Mouse (Mus musculus) liver, embryonic 15.5 days (tissue): Measurements from ENCODE around the gene Stk10. TPM values are rescaled to one million over a fixed set of nuclear protein-coding genes. Genes with fewer than 3 reads are reported as not detected.

ENCODE experiments used
- ATAC-seq: fragments of 200-750 bp; cut with Nextera tagmentation; 2 replicates; pipeline ENCODE4 v1.8.0; 2017; ENCODE audit warnings: moderate number of reproducible peaks, mild to moderate bottlenecking, moderate library complexity; ENCODE audit not compliant: insufficient read depth
- H3K27ac ChIP-seq: fragments of 300-500 bp; sonication (generic); replicated peaks from 2 replicates; pipeline ENCODE4 v1.5.1; 2015; ENCODE audit warnings: mild to moderate bottlenecking, inconsistent platforms
- H3K27me3 ChIP-seq: fragments of 300-500 bp; sonication (generic); 2 replicates; pipeline ENCODE4 v1.6.1; 2015; ENCODE audit warnings: mild to moderate bottlenecking, inconsistent platforms
- H3K36me3 ChIP-seq: fragments of 300-500 bp; sonication (generic); replicated peaks from 2 replicates; pipeline ENCODE4 v1.6.1; 2015; ENCODE audit warnings: moderate library complexity, mild to moderate bottlenecking, inconsistent platforms
- H3K4me1 ChIP-seq: fragments of 300-500 bp; sonication (generic); replicated peaks from 2 replicates; pipeline ENCODE4 v1.6.1; 2015; ENCODE audit warnings: inconsistent platforms
- H3K4me2 ChIP-seq: fragments of 300-500 bp; sonication (generic); 2 replicates; pipeline ENCODE4 v1.6.1; 2015; ENCODE audit warnings: moderate library complexity, mild to moderate bottlenecking, inconsistent platforms
- H3K4me3 ChIP-seq: fragments of 300-500 bp; sonication (generic); replicated peaks from 2 replicates; pipeline ENCODE4 v1.5.1; 2015; ENCODE audit warnings: mild to moderate bottlenecking, inconsistent platforms
- H3K9ac ChIP-seq: fragments of 300-500 bp; sonication (generic); 2 replicates; pipeline ENCODE4 v1.6.1; 2015; ENCODE audit warnings: moderate library complexity, mild to moderate bottlenecking, inconsistent platforms
- H3K9me3 ChIP-seq: fragments of 300-500 bp; sonication (generic); replicated peaks from 2 replicates; pipeline ENCODE4 v1.6.1; 2016; ENCODE audit warnings: inconsistent platforms
- WGBS: fragments of 180-500 bp; shearing (Covaris S2); methylation state at CpG from one replicate; pipeline ENCODE4 v1.1.7; 2015; ENCODE audit warnings: mixed read lengths; ENCODE audit not compliant: insufficient replicate concordance; 5-methylcytosine and 5-hydroxymethylcytosine counted together
- polyA plus RNA-seq: library from polyadenylated mRNA; unstranded; fragments of >200 nt; fragmentation: Nextera tagmentation; extraction: Ambion mirVana; gene quantifications from 2 replicates; pipeline ENCODE4 v1.2.1, GENCODE M21; 2015

The Stk10 gene
- polyA plus RNA-seq, 1 experiment from 2014 or later, result 4.3 TPM

DNA sequence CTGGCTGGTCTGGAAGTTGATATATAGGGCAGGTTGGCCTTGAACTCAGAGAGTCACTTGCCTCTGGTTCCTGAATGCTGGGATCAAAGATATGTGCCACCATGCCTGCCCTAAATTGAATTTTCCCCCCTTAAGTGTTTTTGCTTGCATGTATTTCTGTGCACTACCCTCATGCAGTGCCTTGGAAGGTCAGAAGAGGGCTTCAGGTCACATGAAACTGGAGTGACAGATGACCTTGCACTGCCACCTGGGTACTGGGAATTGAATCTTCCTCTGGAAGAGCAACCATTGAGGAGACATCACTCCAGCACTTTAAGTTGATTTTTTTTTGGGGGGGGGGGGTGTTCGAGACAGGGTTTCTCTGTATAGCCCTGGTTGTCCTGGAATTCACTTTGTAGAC lies 3.0 kb upstream of the Stk10 start:
- Histone ChIP-seq H3K4me1 (peaks cover 37% of the 10 kb centered on the region), H3K36me3 (0 out of 2 replicates have a peak, but pooled peaks cover 2% of the 10 kb centered on the region), H3K9ac (no peak overlapping the region), H3K4me3 (no peak overlapping the region), H3K4me2 (no peak overlapping the region), H3K27ac (no peak overlapping the region), H3K9me3 (no peaks in the 10 kb centered on the region), H3K27me3 (no peaks in the 10 kb centered on the region)
- 53% methylated on average over 1 of the region's 1 CpGs for WGBS
- no peak for ATAC-seq

- H3K27me3 ChIP-seq, result no peaks in the 10 kb centered on the region
- peak within 1 kb of the TSS; percentile 75 for H3K9ac ChIP-seq
- H3K9me3 ChIP-seq, result no peaks in the 10 kb centered on the region
- H3K27ac ChIP-seq, result peak within 1 kb of the TSS; percentile 80
- H3K4me3 ChIP-seq, result peak within 1 kb of the TSS; percentile 72
- H3K36me3 ChIP-seq, result 0 out of 2 replicates have a peak, but pooled peaks cover 5% of the 10 kb centered on the region
- ATAC-seq, result no peak
- peak within 1 kb of the TSS; percentile 99 for H3K4me2 ChIP-seq
- peaks cover 53% of the 10 kb centered on the region for H3K4me1 ChIP-seq
- 3% methylated on average over 33 of the region's 33 CpGs for WGBS
These were observed 987 bp upstream of the Stk10 start, which contains the start of gene Efcab9 for GRCm38 (mm10) chr11:32531871-32532764. TSS of gene Efcab9 (minus strand) at chr11:32532081.

- H3K4me2 ChIP-seq, result peak overlapping the region; percentile 99
- peak overlapping the region; percentile 66 for H3K27ac ChIP-seq
- peak overlapping the region; percentile 72 for H3K4me3 ChIP-seq
- WGBS, result 1% methylated on average over 24 of the region's 24 CpGs
- H3K36me3 ChIP-seq, result 0 out of 2 replicates have a peak, but pooled peaks cover 5% of the 10 kb centered on the region
- no peaks in the 10 kb centered on the region for H3K27me3 ChIP-seq
- ATAC-seq, result peak; percentile 28; the same call in 1 of the 2 replicates
- no peaks in the 10 kb centered on the region for H3K9me3 ChIP-seq
- peak overlapping the region; percentile 75 for H3K9ac ChIP-seq
- peaks cover 67% of the 10 kb centered on the region for H3K4me1 ChIP-seq
These were observed 567 bp downstream of the Stk10 start for GRCm38 (mm10) chr11:32533482-32534261.

GRCm38 (mm10) chr11:32534453-32535075 lies 1.5 kb downstream of the Stk10 start:
- H3K27ac ChIP-seq, result peak overlapping the region; percentile 66
- peaks cover 76% of the 10 kb centered on the region for H3K4me1 ChIP-seq
- H3K9me3 ChIP-seq, result no peaks in the 10 kb centered on the region
- peak overlapping the region; percentile 72 for H3K4me3 ChIP-seq
- 0 out of 2 replicates have a peak, but pooled peaks cover 5% of the 10 kb centered on the region for H3K36me3 ChIP-seq
- H3K27me3 ChIP-seq, result no peaks in the 10 kb centered on the region
- peak overlapping the region; percentile 99 for H3K4me2 ChIP-seq
- 60% methylated on average over 7 of the region's 7 CpGs for WGBS
- ATAC-seq, result no peak
- H3K9ac ChIP-seq, result no peak overlapping the region; the same call in 1 of the 2 replicates

GRCm38 (mm10) chr11:32535646-32536045 lies 2.5 kb downstream of the Stk10 start:
- 81% methylated on average over 4 of the region's 4 CpGs for WGBS
- no peak overlapping the region for H3K4me3 ChIP-seq
- no peak overlapping the region for H3K9ac ChIP-seq
- no peak overlapping the region for H3K27ac ChIP-seq
- 0 out of 2 replicates have a peak overlapping the region, but pooled peaks have one; percentile 6 for H3K4me2 ChIP-seq
- 0 out of 2 replicates have a peak, but pooled peaks cover 5% of the 10 kb centered on the region for H3K36me3 ChIP-seq
- no peaks in the 10 kb centered on the region for H3K9me3 ChIP-seq
- ATAC-seq, result no peak
- H3K27me3 ChIP-seq, result no peaks in the 10 kb centered on the region
- peaks cover 87% of the 10 kb centered on the region for H3K4me1 ChIP-seq

DNA sequence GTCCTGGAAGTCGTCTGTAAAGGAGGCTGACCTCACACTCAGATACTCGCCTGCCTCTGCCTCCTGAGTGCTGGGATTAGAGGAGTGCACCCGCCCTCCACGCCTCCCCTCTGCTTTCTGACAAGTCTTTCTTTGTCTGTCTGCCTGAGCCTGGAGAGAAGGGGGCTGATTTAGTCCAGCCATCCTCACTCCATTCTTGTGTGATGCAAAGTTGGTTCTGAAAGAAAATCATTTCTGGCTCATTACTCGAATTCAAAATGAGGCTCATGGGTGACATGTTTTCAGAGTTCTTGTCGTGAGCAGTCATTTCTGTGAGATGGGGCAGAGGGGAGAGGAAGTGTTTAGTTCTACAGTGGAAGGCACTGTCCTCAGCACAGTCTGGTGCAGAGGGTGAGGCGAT lies 3.8 kb downstream of the Stk10 start:
- Histone ChIP-seq H3K27me3 (no peaks in the 10 kb centered on the region), H3K27ac (no peak overlapping the region; the same call in 1 of the 2 replicates), H3K4me3 (no peak overlapping the region), H3K9me3 (no peaks in the 10 kb centered on the region), H3K4me1 (peaks cover 92% of the 10 kb centered on the region), H3K9ac (no peak overlapping the region), H3K36me3 (0 out of 2 replicates have a peak, but pooled peaks cover 5% of the 10 kb centered on the region), H3K4me2 (no peak overlapping the region)
- 52% methylated on average over 7 of the region's 7 CpGs for WGBS
- no peak for ATAC-seq

DNA sequence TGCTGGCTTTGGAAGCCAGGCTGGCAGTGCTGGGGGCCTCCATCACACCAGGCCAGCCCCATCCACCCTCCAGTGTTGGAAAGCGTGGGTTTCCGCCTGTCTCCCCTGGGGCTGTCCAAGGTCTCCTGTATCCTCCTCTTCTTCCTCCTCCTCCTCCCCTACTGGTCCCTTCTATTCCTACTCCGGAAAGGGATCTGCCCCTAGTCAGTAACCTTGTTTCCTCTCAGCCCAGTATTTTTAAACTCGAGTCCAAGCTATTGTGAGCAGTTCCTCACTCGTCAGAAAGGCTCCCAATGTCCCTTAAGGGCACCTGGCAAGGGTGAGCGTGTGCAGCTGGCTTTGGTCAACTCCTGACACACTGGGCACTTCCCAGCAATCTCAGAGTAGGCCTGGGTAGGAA lies 5.3 kb downstream of the Stk10 start:
- Histone ChIP-seq H3K4me1 (peaks cover 95% of the 10 kb centered on the region), H3K9ac (no peak overlapping the region), H3K4me3 (no peak overlapping the region), H3K27me3 (no peaks in the 10 kb centered on the region), H3K9me3 (no peaks in the 10 kb centered on the region), H3K36me3 (0 out of 2 replicates have a peak, but pooled peaks cover 5% of the 10 kb centered on the region), H3K27ac (peak overlapping the region; percentile 61), H3K4me2 (0 out of 2 replicates have a peak overlapping the region, but pooled peaks have one; percentile 24)
- 47% methylated on average over 6 of the region's 6 CpGs for WGBS
- ATAC-seq, result no peak

DNA sequence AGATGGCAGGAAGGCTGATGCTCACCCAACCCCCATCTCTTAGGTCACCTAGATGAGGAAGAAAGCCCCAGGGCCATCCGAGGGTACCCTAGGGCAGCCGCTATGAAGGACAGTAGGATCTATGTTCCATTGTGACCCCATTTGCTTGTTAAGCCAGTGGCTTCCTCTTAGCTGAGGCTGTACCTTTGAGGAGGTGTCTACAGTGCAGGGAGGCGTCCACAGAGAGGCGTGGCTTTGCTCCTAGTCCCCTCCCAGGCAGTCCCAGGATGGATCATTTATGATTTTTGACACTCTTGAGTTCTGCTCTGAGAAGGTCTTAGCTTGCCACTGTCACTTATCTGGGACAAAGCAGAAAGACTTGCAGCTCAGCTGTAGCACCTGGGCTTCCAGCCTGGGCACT lies 5.7 kb downstream of the Stk10 start:
- peaks cover 95% of the 10 kb centered on the region for H3K4me1 ChIP-seq
- H3K4me2 ChIP-seq, result 0 out of 2 replicates have a peak overlapping the region, but pooled peaks have one; percentile 24
- H3K27me3 ChIP-seq, result no peaks in the 10 kb centered on the region
- no peaks in the 10 kb centered on the region for H3K9me3 ChIP-seq
- 24% methylated on average over 4 of the region's 4 CpGs for WGBS
- H3K36me3 ChIP-seq, result 0 out of 2 replicates have a peak, but pooled peaks cover 5% of the 10 kb centered on the region
- H3K4me3 ChIP-seq, result no peak overlapping the region
- H3K9ac ChIP-seq, result no peak overlapping the region
- peak overlapping the region; percentile 61 for H3K27ac ChIP-seq
- no peak for ATAC-seq

- H3K4me2 ChIP-seq, result no peak overlapping the region
- no peak overlapping the region for H3K9ac ChIP-seq
- H3K27me3 ChIP-seq, result no peaks in the 10 kb centered on the region
- ATAC-seq, result no peak
- no peaks in the 10 kb centered on the region for H3K9me3 ChIP-seq
- H3K27ac ChIP-seq, result no peak overlapping the region; the same call in 1 of the 2 replicates
- H3K4me1 ChIP-seq, result peaks cover 95% of the 10 kb centered on the region
- H3K36me3 ChIP-seq, result peaks cover 5% of the 10 kb centered on the region; the same call in 1 of the 2 replicates
- H3K4me3 ChIP-seq, result no peak overlapping the region
- 79% methylated on average over 7 of the region's 7 CpGs for WGBS
These were observed 6.6 kb downstream of the Stk10 start for GRCm38 (mm10) chr11:32539717-32540116.

- H3K27me3 ChIP-seq, result no peaks in the 10 kb centered on the region
- H3K9me3 ChIP-seq, result no peaks in the 10 kb centered on the region
- WGBS, result 55% methylated on average over 6 of the region's 6 CpGs
- no peak overlapping the region for H3K4me2 ChIP-seq
- H3K4me3 ChIP-seq, result no peak overlapping the region
- H3K9ac ChIP-seq, result no peak overlapping the region
- peak overlapping the region; percentile 94 for H3K27ac ChIP-seq
- H3K4me1 ChIP-seq, result peaks cover 90% of the 10 kb centered on the region
- no peak for ATAC-seq
- no peaks in the 10 kb centered on the region; the same call in 1 of the 2 replicates for H3K36me3 ChIP-seq
These were observed 7.4 kb downstream of the Stk10 start for GRCm38 (mm10) chr11:32540463-32540862.
